Mouse (Mus musculus) testis, adult 2 months (tissue): ENCODE measurements around the gene Syt2.

Source experiments
- CTCF ChIP-seq: fragments of 200-500 bp; IDR thresholded peaks from 2 replicates; pipeline ENCODE4 v1.5.1; 2012; ENCODE audit warnings: low read depth, mild to moderate bottlenecking, inconsistent platforms, low read length, moderate library complexity; ENCODE audit not compliant: control insufficient read depth, insufficient read depth, insufficient replicate concordance
- POLR2A ChIP-seq: fragments of 200-500 bp; IDR thresholded peaks from 2 replicates; pipeline ENCODE4 v1.6.1; 2012; ENCODE audit warnings: low read depth, mild to moderate bottlenecking, inconsistent platforms, low read length, moderate library complexity; ENCODE audit not compliant: control insufficient read depth

DNA sequence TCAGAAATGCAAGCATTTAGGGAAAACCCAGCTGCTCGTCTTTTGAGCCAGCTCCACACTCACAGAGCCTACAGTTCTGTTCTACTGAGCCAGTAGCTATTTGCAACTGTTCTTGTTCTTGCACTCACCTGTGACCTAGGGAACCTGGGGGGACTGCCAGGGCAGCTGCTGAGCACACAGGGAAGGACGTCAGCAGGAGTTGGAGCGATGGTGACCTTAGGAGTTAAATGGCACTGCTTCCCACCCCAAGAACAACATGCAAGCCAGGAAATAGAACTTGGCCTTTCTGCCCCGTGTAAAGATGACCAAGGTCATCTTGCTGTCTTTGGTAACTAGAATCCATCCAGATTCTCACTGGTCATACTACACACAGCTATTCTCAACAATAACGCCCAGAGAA lies 114.2 kb downstream of the Syt2 start:
- TF ChIP-seq CTCF (no peak), POLR2A (no peak)
